Mouse (Mus musculus) adrenal gland, postnatal 25 days (tissue): ENCODE measurements around the gene 4930524J08Rik. TPM values are rescaled to one million over a fixed set of nuclear protein-coding genes. Genes with fewer than 3 reads are reported as not detected.

Experiments
- DNase-seq: peaks from one replicate; pipeline ENCODE4 v3.0.0; 2021; ENCODE audit warnings: mixed read lengths
- total RNA-seq: library from RNA; stranded (reverse); gene quantifications from 2 replicates; pipeline ENCODE4 v1.2.3, GENCODE M21; 2021

The 4930524J08Rik gene
- total RNA-seq, 1 experiment from 2014 or later = 3.5 TPM

- DNase-seq = peak; percentile 29
These were observed 26.6 kb downstream of the 4930524J08Rik start for GRCm38 (mm10) chr5:100005431-100005830.

- no peak for DNase-seq
These were observed 27.0 kb downstream of the 4930524J08Rik start for GRCm38 (mm10) chr5:100005896-100006295.

- DNase-seq = no peak
These were observed 27.6 kb downstream of the 4930524J08Rik start for GRCm38 (mm10) chr5:100006324-100007039.

- DNase-seq = no peak
These were observed 28.1 kb downstream of the 4930524J08Rik start for GRCm38 (mm10) chr5:100007040-100007375.

GRCm38 (mm10) chr5:100008485-100008884 is 29.6 kb downstream of the 4930524J08Rik start:
- DNase-seq = no peak

- no peak for DNase-seq
These were observed 33.7 kb downstream of the 4930524J08Rik start for GRCm38 (mm10) chr5:100012599-100012998.

GRCm38 (mm10) chr5:100020089-100020488 is 41.2 kb downstream of the 4930524J08Rik start:
- no peak for DNase-seq

- DNase-seq = no peak
These were observed 45.5 kb downstream of the 4930524J08Rik start for GRCm38 (mm10) chr5:100024403-100024802.

- DNase-seq = no peak
These were observed 46.0 kb downstream of the 4930524J08Rik start for GRCm38 (mm10) chr5:100024868-100025267.

Other genes with a start within 250 kb of the 4930524J08Rik start
- gene Rasgef1b, start 250.0 kb upstream of the 4930524J08Rik start, total RNA-seq = 7.1 and 7.2 TPM in 2 replicates
- gene Vamp9, start 72.8 kb upstream of the 4930524J08Rik start, total RNA-seq = 1.7 TPM in 1 of 2 replicates, not detected in the other
- gene Hnrnpd, start 123 bp upstream of the 4930524J08Rik start, total RNA-seq = 133 and 183 TPM in 2 replicates
- 139 and 144 TPM in 2 replicates for gene Hnrnpdl, start 60.6 kb downstream of the 4930524J08Rik start, total RNA-seq
- gene Enoph1, start 60.9 kb downstream of the 4930524J08Rik start, total RNA-seq = 37.6 and 38.3 TPM in 2 replicates
- 13.0 and 23.0 TPM in 2 replicates for gene Tmem150c, start 180.7 kb downstream of the 4930524J08Rik start, total RNA-seq